Mouse (Mus musculus) B cell, adult 67 days (primary cell): Measurements from ENCODE around the gene Clec4b2. TPM values are rescaled to one million over a fixed set of nuclear protein-coding genes. Genes with fewer than 3 reads are reported as not detected.

Experiments
- total RNA-seq, 2 experiments: library from RNA; stranded (reverse); gene quantifications; 4 replicates each; pipeline ENCODE4 v1.2.4; 2023

The Clec4b2 gene
- total RNA-seq = not detected

DNA sequence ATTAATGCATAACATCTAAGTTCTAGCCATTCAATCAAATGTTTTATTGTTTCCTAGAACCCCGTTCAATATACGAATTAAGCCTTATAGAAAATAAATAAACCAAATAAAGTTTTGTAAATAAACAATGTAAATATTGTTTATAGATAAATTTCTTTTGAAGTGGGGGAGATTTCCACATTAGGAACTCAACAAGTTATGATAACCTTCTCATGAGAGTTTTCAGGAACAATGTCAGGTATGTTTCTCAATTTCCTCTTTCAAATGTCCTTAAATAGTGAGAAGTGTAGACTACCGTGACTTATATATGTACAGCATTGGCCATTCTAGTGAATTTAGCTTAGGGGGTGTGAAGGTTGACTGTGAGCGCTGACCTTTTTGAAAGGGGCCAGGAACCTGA, at the start of gene Clec4b2:
Gene Clec4b2, plus strand, starts transcription at position 301 of the 400 bp plus-strand sequence.

GRCm38 (mm10) chr6:123229644-123230043, 57.0 kb downstream of the Clec4b2 start, which contains the start of gene Clec4n:
TSS of gene Clec4n (plus strand) at chr6:123229843.

Other genes starting within 250 kb of the Clec4b2 start
- 1 to 10 TPM; 5.5 to 9.7 TPM for gene Clec4a3, start 220.4 kb upstream of the Clec4b2 start, total RNA-seq
- under 1 TPM in 1 of 2 experiments, not detected in 1; 0.90 TPM for gene Clec4a4, start 182.5 kb upstream of the Clec4b2 start, total RNA-seq
- gene Clec4b1, start 122.9 kb upstream of the Clec4b2 start, total RNA-seq = not detected
- 1 to 10 TPM in 1 of 2 experiments, not detected in 1; 3.6 TPM for gene Clec4a2, start 66.5 kb upstream of the Clec4b2 start, total RNA-seq
- under 1 TPM in 1 of 2 experiments, not detected in 1; 0.64 TPM for gene Clec4n, start 57.0 kb downstream of the Clec4b2 start, total RNA-seq
- gene Clec4d, start 89.2 kb downstream of the Clec4b2 start, total RNA-seq = not detected
- not detected for gene Clec4e, start 117.0 kb downstream of the Clec4b2 start, total RNA-seq
- gene Vmn2r19, start 135.4 kb downstream of the Clec4b2 start, total RNA-seq = not detected
- not detected for gene Vmn2r20, start 245.2 kb downstream of the Clec4b2 start, total RNA-seq